Mouse (Mus musculus) kidney, adult 2 months (tissue): ENCODE measurements around the gene Gss.

ENCODE experiments used
- CTCF ChIP-seq: fragments of 200-500 bp; conservative IDR thresholded peaks from 2 replicates; pipeline ENCODE4 v1.5.1; 2011; ENCODE audit warnings: low read depth, mild to moderate bottlenecking, control low read depth, low read length, moderate library complexity, mixed read lengths; ENCODE audit not compliant: insufficient read depth, insufficient read length
- POLR2A ChIP-seq: fragments of 200-500 bp; IDR thresholded peaks from one replicate; pipeline ENCODE4 v1.6.1; 2011; ENCODE audit warnings: low read depth, low read length, control low read depth

DNA sequence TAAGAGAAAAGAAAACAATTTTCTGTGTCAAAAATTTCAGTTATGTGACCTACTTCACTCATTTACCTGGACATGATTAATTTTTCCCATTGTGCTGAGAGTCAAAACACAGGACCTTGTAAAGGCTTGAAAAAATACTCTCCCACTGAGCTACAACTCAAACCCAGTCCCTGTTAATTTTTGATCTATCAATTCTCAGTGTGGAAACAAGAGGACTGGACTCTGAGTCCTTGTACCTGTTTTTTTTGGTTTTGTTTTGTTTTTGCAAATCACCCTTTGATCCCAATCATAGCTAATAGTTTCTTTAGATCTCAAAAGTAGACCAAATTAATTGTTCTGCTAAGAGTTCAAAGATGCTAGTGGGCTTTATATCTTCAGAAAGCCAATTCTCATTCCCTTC is 52.9 kb downstream of the Gss start:
- TF ChIP-seq CTCF, result no peak
- TF ChIP-seq POLR2A, result no peak
